Mouse (Mus musculus): ENCODE data around the gene Tmem94. TPM values are rescaled to one million over a fixed set of nuclear protein-coding genes. Genes with fewer than 3 reads are reported as not detected.
"Not testable (repeated sequence)": the region's sequence is repeated elsewhere in the genome, so short reads cannot be mapped to it uniquely, and the experiment has no call there.

Gene Tmem94
- total RNA-seq (2021): 64.4 and 65.1 TPM in 2 replicates
- long read RNA-seq, experiment 1, partial matches to known transcripts: 8 of 15 reads
- long read RNA-seq, experiment 1, other reads (novel, unspliced or antisense): 7 of 15 reads
- long read RNA-seq, experiment 2, partial matches to known transcripts: 6 of 10 reads
- long read RNA-seq, experiment 2, other reads (novel, unspliced or antisense): 4 of 10 reads

DNA sequence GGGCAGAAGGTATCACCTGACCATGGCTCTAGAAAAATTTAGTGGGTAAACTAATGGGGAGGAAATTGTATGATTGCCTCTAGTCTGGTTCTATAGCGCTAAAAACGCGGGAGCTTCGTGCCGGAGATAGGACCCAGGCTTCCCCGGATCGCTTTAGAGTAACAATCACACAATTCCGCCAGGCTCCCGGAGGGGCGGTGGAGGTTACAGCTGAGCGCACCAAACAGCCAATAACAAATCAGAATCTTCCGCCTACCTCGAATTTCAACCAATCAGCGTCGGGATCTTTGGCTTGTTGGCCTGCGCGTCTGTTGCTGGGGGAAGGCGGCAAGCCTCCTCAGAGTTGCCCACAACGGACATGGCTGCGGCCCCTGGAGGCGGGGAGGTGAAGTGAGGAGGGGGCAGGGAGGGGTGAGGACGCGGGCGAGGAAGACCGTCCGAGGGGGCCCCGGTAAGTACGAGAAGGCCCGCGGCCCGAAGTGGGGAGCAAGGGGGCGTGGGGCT is at the start of gene Tmem94:
Tmem94 (plus strand) TSS at position 331 of the 504 bp plus-strand sequence.
- peak; percentile 98 for DNase-seq

DNA sequence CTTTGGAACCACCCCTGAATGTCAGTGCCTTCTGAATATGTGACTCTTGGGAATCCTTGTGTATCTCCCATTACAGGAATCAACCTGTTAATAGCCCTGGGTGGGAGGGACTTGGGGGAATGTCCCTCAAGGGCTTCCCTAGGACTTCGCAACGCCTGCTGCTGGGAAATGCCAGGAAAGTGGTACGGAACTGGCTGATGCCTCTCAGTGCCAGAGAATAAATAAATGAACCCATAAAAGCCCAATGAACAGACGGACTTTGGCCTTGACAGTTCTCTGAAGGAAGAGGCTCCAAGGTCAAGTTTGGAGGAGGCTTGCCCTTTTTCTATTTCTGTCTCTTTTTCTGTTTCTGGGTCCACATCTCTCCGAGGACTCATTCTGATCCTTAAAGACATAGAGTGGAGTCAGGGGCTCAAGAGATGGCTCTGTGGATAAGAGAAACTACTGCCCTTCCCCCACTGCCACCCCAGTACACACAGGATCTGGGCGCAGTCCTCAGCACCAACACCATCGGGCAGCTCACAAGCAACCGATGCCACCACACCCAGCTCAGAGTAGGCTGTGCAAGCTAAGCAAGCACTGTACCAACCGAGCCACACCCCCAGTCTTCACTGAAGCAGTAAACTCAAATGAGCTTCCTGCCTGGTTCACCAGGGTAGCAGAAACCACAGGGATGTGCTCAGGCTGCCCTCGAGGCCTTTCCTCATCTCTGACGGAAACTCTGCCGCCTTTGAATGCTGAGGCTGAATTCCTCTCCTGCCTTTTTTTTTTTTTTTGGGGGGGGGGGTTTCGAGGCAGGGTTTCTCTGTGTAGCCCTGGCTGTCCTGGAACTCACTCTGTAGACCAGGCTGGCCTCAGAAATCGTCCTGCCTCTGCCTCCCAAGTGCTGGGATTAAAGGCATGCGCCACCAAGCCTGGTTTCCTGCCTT is 48.6 kb upstream of the Tmem94 start:
- peak; percentile 39 for DNase-seq

DNA sequence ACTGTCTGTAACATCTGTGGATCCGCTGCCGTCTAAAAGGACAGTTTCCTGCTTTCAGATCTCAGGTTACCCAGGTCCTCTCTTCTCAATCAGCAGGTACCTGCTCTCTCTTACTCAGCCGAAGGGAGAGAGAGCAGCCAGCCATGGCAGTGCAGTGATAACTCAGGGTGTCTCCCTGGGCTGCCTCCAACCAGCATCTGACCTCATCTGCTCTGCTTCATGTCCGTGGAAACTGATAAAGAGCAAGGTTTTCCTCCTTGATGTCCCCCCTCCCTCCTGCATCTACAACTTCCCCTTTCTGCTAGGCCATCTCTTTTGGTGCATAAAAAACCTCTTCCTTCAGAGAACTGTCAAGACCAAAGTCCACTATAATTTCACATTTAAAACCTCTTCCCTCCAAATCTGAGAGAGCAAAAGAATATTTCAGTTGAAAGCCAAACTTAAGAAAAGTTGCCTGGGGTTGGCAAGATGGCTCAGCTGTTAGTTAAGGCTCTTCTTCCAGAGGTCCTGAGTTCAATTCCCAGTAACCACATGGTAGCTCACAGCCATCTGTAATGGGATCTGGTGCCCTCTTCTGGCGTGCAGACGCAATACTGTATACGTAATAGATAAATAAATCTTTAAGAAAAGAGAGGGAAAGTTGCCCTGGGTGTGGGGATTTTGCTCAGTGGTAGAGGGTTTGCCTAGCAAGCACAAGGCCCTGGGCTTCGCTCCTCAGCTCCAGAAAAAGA is 47.4 kb upstream of the Tmem94 start:
- DNase-seq: peak; percentile 48

- DNase-seq: peak; percentile 93
These were observed 42.6 kb upstream of the Tmem94 start for GRCm38 (mm10) chr11:115722638-115723037.

DNA sequence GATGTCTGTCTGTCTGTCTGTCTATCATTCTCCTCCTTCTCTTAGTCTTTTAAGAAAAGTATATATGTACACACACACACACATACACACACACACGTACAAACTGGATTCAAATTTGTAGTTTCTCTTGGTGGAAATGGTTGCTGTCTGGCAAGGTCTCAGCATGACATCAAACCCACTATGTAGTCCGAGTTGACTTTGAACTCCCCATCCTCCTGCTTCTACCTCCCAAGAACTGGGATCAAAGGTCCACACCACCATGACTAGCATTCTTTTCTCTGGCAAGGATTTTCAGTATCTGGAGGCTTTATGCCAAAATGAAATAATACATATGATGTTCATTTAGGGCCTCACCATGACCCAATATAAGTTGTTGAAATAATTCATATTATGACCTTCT is 42.0 kb upstream of the Tmem94 start:
- DNase-seq: no peak

DNA sequence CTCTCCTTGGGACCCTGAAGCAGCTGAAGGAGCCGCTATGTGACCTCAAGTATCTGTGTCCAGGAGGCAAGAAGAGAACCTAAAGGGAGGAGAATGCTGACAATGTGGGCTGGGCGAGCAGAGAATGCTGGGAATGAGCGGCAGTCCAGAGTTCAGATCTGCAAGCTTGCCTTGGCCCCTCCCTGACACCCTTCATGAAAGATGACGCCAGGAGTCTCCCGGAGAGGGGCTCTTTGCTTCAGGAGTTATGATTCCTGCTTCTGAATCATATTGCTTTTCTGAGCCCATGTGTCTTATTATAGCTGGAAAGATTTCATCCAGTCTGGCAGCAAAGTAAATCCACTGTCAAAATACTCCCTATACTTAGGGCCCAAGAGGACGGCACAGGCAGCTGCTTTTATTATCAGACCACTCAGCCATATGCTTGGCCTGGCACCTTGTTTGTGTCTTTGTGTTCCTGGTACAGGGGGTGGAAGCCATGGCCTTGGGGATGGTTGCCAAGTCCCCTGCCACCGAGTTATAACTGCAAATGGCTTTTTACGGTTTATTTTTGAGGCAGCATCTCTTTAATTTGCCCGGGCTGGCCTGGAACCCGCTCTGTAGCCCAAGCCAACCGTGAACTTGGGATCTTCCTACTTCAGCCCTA is 31.1 kb upstream of the Tmem94 start:
- no peak for DNase-seq

DNA sequence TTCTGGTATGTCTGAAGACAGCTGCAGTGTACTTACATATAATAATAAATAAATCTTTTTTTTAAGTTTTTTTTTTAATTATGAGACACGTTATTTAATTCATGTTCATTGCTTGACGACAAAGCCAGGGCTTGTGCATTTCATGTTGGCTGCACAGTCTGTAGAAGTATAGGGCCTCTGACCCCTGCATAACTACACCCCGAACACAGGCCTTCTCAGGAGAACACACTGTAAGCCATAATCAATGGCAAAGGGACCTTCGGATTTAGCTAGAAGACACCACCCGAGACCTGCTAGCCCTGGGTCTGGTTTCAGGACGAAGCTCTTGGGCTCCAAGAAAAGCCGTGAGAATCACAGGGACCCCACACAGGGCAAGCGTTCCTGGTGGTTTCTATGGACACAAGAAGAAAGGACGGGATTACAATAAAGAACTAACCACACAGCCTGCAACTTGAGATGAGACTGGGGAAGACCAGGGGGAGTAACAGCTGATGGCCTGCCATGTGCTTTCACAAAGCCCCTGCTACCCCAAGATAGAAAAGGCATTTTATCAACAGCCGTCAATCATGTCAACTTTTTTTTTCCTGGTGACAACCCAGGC is 27.5 kb upstream of the Tmem94 start:
- no peak for DNase-seq

DNA sequence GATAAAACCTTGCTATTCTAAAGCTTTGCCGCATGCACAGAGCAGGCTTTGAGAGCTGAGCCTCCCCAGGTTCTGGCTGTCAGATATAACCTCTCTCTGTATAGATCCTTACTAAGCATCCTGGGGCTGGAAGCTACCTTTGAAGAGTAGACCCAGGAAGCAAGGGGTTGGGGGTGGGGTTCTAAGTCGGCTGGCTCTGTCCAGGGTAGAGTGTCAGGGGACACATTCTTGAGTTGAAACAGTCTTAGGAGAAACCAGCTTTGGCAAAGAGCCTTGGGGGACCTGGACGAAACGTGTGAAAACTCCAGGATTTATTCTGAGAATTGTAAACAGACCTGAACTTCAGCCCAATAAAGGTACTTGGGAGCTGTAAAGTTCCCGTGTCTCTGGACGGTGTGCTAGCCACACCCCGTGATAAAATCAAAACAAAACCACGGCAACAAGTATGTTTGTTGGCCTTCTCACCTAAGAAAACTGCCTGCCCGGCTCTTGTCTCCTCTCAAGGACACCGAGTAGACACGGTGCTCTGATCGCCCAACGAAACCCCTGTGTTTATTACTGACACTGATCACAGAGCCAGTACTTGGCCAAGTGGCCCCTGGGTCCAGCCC is 26.9 kb upstream of the Tmem94 start:
- DNase-seq: peak; percentile 25

GRCm38 (mm10) chr11:115741070-115741469 is 24.2 kb upstream of the Tmem94 start:
- no peak for DNase-seq

DNA sequence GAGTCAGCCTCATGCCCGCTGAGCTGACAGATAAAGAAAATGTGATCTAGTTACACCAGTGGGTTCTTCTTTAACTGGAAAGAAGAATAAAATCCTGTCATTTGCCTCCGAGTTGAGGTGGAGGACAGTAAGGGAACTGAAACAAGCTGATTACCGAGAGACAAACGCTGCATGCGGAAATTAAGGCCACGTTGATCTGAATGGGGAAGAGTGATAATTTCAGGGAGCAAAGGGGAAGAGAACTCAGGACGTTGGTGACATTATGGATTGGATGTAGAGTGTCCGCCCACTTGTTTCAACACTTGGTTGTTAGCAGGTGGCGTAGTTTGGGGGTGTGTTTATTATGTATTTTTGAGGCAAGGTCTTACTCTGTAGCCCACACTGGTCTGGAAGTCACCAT is 22.3 kb upstream of the Tmem94 start:
- no peak for DNase-seq

DNA sequence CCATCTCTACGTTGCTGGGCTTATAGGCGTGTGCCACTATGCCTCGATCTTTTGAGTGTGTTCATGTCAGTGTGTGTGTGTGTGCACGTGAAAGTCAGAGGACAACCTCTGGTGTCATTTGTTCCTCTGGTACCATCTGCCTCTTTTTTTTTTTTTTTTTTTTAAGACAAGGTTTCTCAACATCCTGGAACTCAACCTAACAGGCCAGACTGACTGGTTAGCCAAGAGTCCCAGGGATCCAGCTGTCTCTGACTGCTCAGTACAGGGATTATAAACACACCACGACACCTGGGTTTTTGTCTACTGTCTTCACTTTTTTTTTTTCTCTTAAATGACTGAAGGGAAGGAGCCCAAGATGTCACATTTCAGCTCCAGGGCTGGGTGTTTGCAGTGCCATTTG is 20.8 kb upstream of the Tmem94 start:
- DNase-seq: no peak

DNA sequence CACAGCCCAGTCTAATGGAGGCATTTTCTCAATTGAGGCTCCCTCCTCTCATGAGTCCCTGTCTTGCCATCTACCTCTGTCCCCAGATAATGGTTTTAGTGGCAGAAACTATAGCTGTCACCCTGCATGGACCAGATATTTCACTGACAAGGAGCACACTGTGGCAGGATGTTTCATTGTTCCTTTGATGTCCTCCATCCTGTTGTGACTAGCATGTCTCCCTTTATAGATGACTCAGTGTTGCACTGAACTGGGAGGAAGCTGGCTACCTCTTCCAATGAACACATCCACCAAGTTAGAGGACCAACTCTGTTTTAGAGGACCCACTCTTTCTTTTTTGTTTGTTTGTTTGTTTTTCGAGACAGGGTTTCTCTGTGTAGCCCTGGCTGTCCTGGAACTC is 19.1 kb upstream of the Tmem94 start:
- DNase-seq: no peak

GRCm38 (mm10) chr11:115746762-115747161 is 18.5 kb upstream of the Tmem94 start:
- peak; percentile 31 for DNase-seq

- no peak for DNase-seq
These were observed 17.9 kb upstream of the Tmem94 start for GRCm38 (mm10) chr11:115747351-115747750.

GRCm38 (mm10) chr11:115749834-115750233 is 15.4 kb upstream of the Tmem94 start:
- no peak for DNase-seq

DNA sequence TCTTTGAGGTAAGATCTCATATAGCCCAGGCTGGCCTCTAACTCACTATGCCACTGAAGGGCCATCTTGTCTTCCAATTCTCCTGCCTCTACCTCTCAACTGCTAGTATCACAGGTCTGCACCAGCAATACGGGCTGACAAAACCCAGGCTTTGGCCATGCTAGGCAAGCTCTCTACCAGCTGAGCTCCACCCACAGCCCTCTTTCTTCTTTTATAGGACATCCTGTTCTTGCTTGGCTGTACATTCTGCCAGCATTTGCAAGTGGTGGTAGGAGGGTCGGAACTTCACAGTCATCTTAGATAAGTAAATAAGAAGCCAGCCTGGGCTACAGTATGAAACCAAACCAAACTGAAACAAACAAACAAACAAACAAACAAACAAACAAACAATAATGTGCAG is 13.5 kb upstream of the Tmem94 start:
- no peak for DNase-seq

- no peak for DNase-seq
These were observed 12.6 kb upstream of the Tmem94 start for GRCm38 (mm10) chr11:115752653-115753052.

DNA sequence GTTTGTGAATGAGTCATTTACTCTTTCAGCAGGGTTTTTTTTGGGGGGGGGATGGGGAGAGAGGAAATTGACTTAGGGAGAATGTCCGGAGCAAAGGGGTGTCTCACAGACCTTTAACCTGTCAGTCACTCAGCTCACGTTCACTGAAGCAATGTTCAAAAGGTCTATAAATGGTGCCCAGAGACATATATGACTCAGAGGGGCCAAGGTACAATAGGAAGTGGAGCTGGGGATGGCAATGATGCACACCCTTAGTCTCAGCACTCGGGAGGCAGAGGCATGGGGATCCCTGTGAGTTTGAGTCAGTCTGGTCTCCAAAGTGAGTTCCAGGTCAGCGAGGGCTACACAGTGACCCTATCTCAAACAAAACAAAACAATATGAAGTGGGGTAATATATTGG is 11.7 kb upstream of the Tmem94 start:
- DNase-seq: no peak

GRCm38 (mm10) chr11:115762176-115762575 is 3.1 kb upstream of the Tmem94 start:
- not testable (repeated sequence) for DNase-seq

GRCm38 (mm10) chr11:115764698-115765097 is 535 bp upstream of the Tmem94 start:
- DNase-seq: no peak

DNA sequence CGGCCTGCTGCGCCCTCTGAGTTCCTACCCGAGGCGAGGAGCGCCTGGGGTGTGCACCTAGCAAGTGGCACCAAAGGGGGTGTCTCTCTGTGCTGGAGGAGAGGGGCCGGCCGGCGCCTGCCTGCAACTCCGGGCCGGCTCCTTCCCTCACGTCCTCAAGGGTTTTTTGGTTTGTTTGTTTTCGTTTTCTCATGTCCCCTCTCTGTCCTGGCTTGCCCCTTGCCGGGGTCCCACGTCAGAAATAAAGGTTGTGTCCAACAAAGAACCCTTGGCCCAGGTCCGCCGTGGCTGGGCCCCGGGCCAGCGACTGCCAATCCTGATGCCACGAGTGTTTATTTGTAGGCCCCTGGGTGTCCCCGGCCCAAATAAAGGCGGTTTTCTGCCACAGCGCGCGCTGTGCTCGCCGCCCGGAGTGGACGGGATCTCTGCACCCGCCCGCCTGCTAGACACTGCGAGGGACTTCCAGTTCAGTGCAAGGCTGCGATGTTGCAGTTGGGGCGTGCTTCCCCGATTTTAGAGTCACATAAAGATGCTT is 441 bp downstream of the Tmem94 start:
- DNase-seq: peak; percentile 77

All from adrenal gland, postnatal 14 days (tissue).